Mouse (Mus musculus): ENCODE data around the gene Slx4.

DNA sequence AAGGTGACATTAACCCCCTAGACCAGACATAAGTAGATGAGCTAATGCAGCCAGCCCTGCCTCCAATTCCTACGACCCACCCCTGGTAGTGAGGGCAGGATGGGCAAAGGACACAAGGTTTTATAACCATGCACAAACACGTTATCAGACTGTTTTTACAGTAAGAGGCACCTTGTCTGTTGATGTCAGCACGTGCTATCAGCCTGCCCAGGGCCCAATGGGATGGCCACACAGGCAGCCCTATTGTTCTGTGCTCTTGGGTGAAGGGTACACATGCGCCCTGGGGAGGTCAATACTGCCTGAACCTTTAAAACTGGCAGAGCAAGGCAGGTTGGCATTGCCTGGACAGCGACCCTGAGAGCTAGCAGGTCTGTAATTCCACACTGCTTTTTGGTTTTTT lies 33.2 kb upstream of the Slx4 start, which contains the start of gene Dnase1:
- no peak for TF ChIP-seq POLR2A (IDR thresholded peaks at IDR 0.05; ENCODE audit: borderline replicate concordance, insufficient read depth, low read length)
- TF ChIP-seq CTCF (IDR thresholded peaks at IDR 0.05; ENCODE audit: borderline replicate concordance, insufficient read depth, low read depth, low read length): no peak

All from cerebellum, adult 2 months (tissue).